Comparison of ENCODE assay signal across 17 mouse cellular contexts in the genomic region with DNA sequence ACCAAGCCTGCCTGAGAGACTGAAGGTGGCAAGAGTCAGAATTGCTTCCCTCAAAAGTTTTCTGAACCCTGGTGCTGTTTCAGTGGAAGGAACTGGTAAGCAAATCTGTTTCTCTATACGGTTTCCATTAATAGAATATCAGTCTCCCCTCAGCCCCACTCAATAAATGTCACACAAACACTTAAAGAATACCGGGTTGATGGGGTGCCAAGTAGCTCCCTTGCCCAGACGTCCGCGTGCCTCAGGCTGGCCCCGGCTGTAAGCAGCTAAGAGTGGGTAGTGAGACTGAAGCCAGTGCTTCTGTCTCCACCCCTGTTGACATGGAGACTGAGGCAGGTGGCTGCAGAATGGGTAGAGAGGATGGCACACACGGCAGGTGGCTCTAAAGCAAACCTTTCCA. TPM values are rescaled to one million over a fixed set of nuclear protein-coding genes. Genes with fewer than 3 reads are reported as not detected.
DNase-seq lines count a peak whose midpoint lies in the region; ATAC-seq and TF ChIP-seq lines count a peak whose summit lies in the region.
"Had no signal": no experiment of that assay in that cellular context is flagged by ENCODE, and none has a peak within 500 bp of the region (broad histone marks: within the 10 kb centered on the region; RNA-seq: fewer than 3 reads in every experiment).

No protein-coding gene starts in this region.

- no peak for TF ChIP-seq CTCF in brain, embryonic 14.5 days (IDR thresholded peaks at IDR 0.05; ENCODE audit: borderline replicate concordance, extremely low read depth, insufficient read depth, insufficient read length)

- 0 out of 2 replicates have a peak, but pooled peaks cover 4% of the 10 kb centered on the region for H3K36me3 ChIP-seq in forebrain, embryonic 13.5 days (ENCODE audit: poor library complexity, severe bottlenecking)
- no peaks in the 10 kb centered on the region for H3K36me3 ChIP-seq in forebrain, embryonic 15.5 days
- no peaks in the 10 kb centered on the region for H3K36me3 ChIP-seq in hindbrain, embryonic 16.5 days (ENCODE audit: control insufficient read depth, insufficient read depth, low read length)
- H3K36me3 ChIP-seq in hindbrain, embryonic 14.5 days (replicated peaks; ENCODE audit: control insufficient read depth, insufficient read depth), result no peaks in the 10 kb centered on the region; the same call in 1 of the 2 replicates
- no peaks in the 10 kb centered on the region for H3K36me3 ChIP-seq in kidney, embryonic 14.5 days (ENCODE audit: control insufficient read depth, insufficient read depth, low read length)
- H3K36me3 ChIP-seq: intestine, embryonic 15.5 days; midbrain, embryonic 13.5 days had no signal

- peak overlapping the region; percentile 44; the same call in 1 of the 2 replicates for H3K27ac ChIP-seq in forebrain, embryonic 13.5 days
- no peak overlapping the region for H3K27ac ChIP-seq in forebrain, embryonic 15.5 days (replicated peaks)
- H3K27ac ChIP-seq in hindbrain, embryonic 16.5 days (ENCODE audit: low read depth, low read length), result no peak overlapping the region
- H3K27ac ChIP-seq in hindbrain, embryonic 14.5 days, result no peak overlapping the region
- H3K27ac ChIP-seq in kidney, embryonic 14.5 days (ENCODE audit: low read depth, low read length), result no peak overlapping the region
- H3K27ac ChIP-seq: forebrain, embryonic 10.5 days; intestine, embryonic 15.5 days; kidney, postnatal 0 days; midbrain, embryonic 13.5 days; stomach, postnatal 0 days had no signal

- WGBS in forebrain, embryonic 13.5 days, result 48% methylated on average over 7 of the region's 7 CpGs
- WGBS in forebrain, embryonic 15.5 days, result 26% methylated on average over 7 of the region's 7 CpGs
- WGBS in hindbrain, embryonic 16.5 days, result 45% methylated on average over 7 of the region's 7 CpGs
- 47% methylated on average over 7 of the region's 7 CpGs for WGBS in hindbrain, embryonic 14.5 days
- WGBS in kidney, embryonic 14.5 days, result 85% methylated on average over 7 of the region's 7 CpGs

- H3K4me2 ChIP-seq in forebrain, embryonic 13.5 days, result no peak overlapping the region; the same call in 1 of the 2 replicates
- no peak overlapping the region for H3K4me2 ChIP-seq in forebrain, embryonic 15.5 days (replicated peaks)
- no peak overlapping the region for H3K4me2 ChIP-seq in hindbrain, embryonic 16.5 days (ENCODE audit: low read length)
- no peak overlapping the region for H3K4me2 ChIP-seq in hindbrain, embryonic 14.5 days (replicated peaks)
- H3K4me2 ChIP-seq in kidney, embryonic 14.5 days (replicated peaks; ENCODE audit: low read depth, low read length), result no peak overlapping the region
- H3K4me2 ChIP-seq: intestine, embryonic 15.5 days; midbrain, embryonic 13.5 days had no signal

- no peak overlapping the region for H3K4me3 ChIP-seq in forebrain, embryonic 13.5 days
- no peak overlapping the region for H3K4me3 ChIP-seq in forebrain, embryonic 15.5 days
- H3K4me3 ChIP-seq in hindbrain, embryonic 16.5 days (ENCODE audit: low read length), result no peak overlapping the region
- no peak overlapping the region for H3K4me3 ChIP-seq in hindbrain, embryonic 14.5 days (replicated peaks; ENCODE audit: low read length)
- H3K4me3 ChIP-seq in kidney, embryonic 14.5 days (ENCODE audit: low read length), result no peak overlapping the region
- H3K4me3 ChIP-seq: forebrain, embryonic 10.5 days; intestine, embryonic 15.5 days; midbrain, embryonic 13.5 days; myocyte had no signal

- no peak for DNase-seq in hindbrain, embryonic 14.5 days (ENCODE audit: low spot score)
- DNase-seq in brain, embryonic 14.5 days (ENCODE audit: low read depth), result peak; percentile 65
- peak; percentile 51 for DNase-seq in lung, postnatal 10 days
- DNase-seq: cerebellum, adult 18-20 months; right cerebral cortex, adult 18-20 months; thymus, postnatal 14 days had no signal

- no peak for ATAC-seq in forebrain, embryonic 13.5 days
- no peak for ATAC-seq in forebrain, embryonic 15.5 days (replicated peaks)
- ATAC-seq in hindbrain, embryonic 16.5 days, result 0 out of 2 replicates have a peak, but pooled peaks have one; percentile 25
- no peak for ATAC-seq in hindbrain, embryonic 14.5 days (ENCODE audit: low FRiP score)
- no peak for ATAC-seq in activated CD4-positive, CD25-positive, alpha-beta regulatory T cell, adult 4 months
- ATAC-seq in kidney, embryonic 14.5 days (ENCODE audit: low FRiP score, low TSS enrichment), result no peak
- ATAC-seq: intestine, embryonic 15.5 days; midbrain, embryonic 13.5 days had no signal

- no peak for TF ChIP-seq POLR2A in brain, embryonic 14.5 days (IDR thresholded peaks at IDR 0.05; ENCODE audit: borderline replicate concordance, extremely low read depth, insufficient read depth, insufficient read length, poor library complexity, severe bottlenecking)

- H3K9ac ChIP-seq in forebrain, embryonic 13.5 days, result no peak overlapping the region
- no peak overlapping the region for H3K9ac ChIP-seq in forebrain, embryonic 15.5 days (replicated peaks)
- H3K9ac ChIP-seq in hindbrain, embryonic 16.5 days (ENCODE audit: low read depth, low read length), result no peak overlapping the region
- no peak overlapping the region for H3K9ac ChIP-seq in hindbrain, embryonic 14.5 days
- no peak overlapping the region for H3K9ac ChIP-seq in kidney, embryonic 14.5 days (ENCODE audit: low read depth, low read length)
- H3K9ac ChIP-seq: intestine, embryonic 15.5 days; midbrain, embryonic 13.5 days had no signal

- H3K27me3 ChIP-seq in forebrain, embryonic 13.5 days, result no peaks in the 10 kb centered on the region
- no peaks in the 10 kb centered on the region for H3K27me3 ChIP-seq in forebrain, embryonic 15.5 days
- H3K27me3 ChIP-seq in hindbrain, embryonic 16.5 days (replicated peaks; ENCODE audit: control insufficient read depth, insufficient read depth, low read length), result no peaks in the 10 kb centered on the region
- H3K27me3 ChIP-seq in hindbrain, embryonic 14.5 days (ENCODE audit: control insufficient read depth, insufficient read depth, low read length), result no peaks in the 10 kb centered on the region
- no peaks in the 10 kb centered on the region for H3K27me3 ChIP-seq in kidney, embryonic 14.5 days (ENCODE audit: control insufficient read depth, insufficient read depth, low read length)
- H3K27me3 ChIP-seq: intestine, embryonic 15.5 days; midbrain, embryonic 13.5 days had no signal

- H3K9me3 ChIP-seq in forebrain, embryonic 13.5 days (replicated peaks), result no peaks in the 10 kb centered on the region
- no peaks in the 10 kb centered on the region for H3K9me3 ChIP-seq in forebrain, embryonic 15.5 days
- no peaks in the 10 kb centered on the region for H3K9me3 ChIP-seq in hindbrain, embryonic 16.5 days (ENCODE audit: control insufficient read depth, low read length)
- no peaks in the 10 kb centered on the region for H3K9me3 ChIP-seq in hindbrain, embryonic 14.5 days (ENCODE audit: control insufficient read depth, low read length)
- no peaks in the 10 kb centered on the region for H3K9me3 ChIP-seq in kidney, embryonic 14.5 days (ENCODE audit: control insufficient read depth, low read length)
- H3K9me3 ChIP-seq: forebrain, embryonic 10.5 days; intestine, embryonic 15.5 days; midbrain, embryonic 13.5 days had no signal

- peaks cover 36% of the 10 kb centered on the region for H3K4me1 ChIP-seq in forebrain, embryonic 13.5 days
- peaks cover 34% of the 10 kb centered on the region for H3K4me1 ChIP-seq in forebrain, embryonic 15.5 days
- peaks cover 10% of the 10 kb centered on the region for H3K4me1 ChIP-seq in hindbrain, embryonic 16.5 days (ENCODE audit: control insufficient read depth, insufficient read depth, low read depth, low read length)
- peaks cover 16% of the 10 kb centered on the region for H3K4me1 ChIP-seq in hindbrain, embryonic 14.5 days (replicated peaks; ENCODE audit: control insufficient read depth, insufficient read depth, low read length)
- peaks cover 14% of the 10 kb centered on the region for H3K4me1 ChIP-seq in kidney, embryonic 14.5 days (ENCODE audit: control insufficient read depth, insufficient read depth, low read length)

RNA-seq across cellular contexts. Expression of a gene that starts 30.6 kb away (rescaled TPM):
- polyA plus RNA-seq in forebrain, embryonic 13.5 days (2015; fragmentation: Nextera tagmentation; extraction: Ambion mirVana), result 5.4 and 6.5 TPM in 2 replicates
- 10.9 and 11.4 TPM in 2 replicates for polyA plus RNA-seq in forebrain, embryonic 15.5 days (2015; fragmentation: Nextera tagmentation; extraction: Ambion mirVana)
- 8.4 and 9.8 TPM in 2 replicates for polyA plus RNA-seq in hindbrain, embryonic 16.5 days (2015; fragmentation: Nextera tagmentation; extraction: Ambion mirVana)
- 13.5 and 15.1 TPM in 2 replicates for polyA plus RNA-seq in hindbrain, embryonic 14.5 days (2014; fragmentation: Nextera tagmentation; extraction: Ambion mirVana)
- 51.9 and 61.2 TPM in 2 replicates for polyA plus RNA-seq in brain, embryonic 14.5 days (2012; rRNA removed)
- polyA plus RNA-seq in activated CD4-positive, CD25-positive, alpha-beta regulatory T cell, adult 4 months (2017; shearing (Covaris generic)), result 10 to 100 TPM; 10.6 to 11.3 TPM
- polyA plus RNA-seq in kidney, embryonic 14.5 days (2014; fragmentation: Nextera tagmentation; extraction: Ambion mirVana), result 5.1 and 7.0 TPM in 2 replicates
